Mouse (Mus musculus): Measurements from ENCODE around the gene Dok7. TPM values are rescaled to one million over a fixed set of nuclear protein-coding genes. Genes with fewer than 3 reads are reported as not detected.

Gene Dok7
- polyA plus RNA-seq, 1 experiment: not detected

DNA sequence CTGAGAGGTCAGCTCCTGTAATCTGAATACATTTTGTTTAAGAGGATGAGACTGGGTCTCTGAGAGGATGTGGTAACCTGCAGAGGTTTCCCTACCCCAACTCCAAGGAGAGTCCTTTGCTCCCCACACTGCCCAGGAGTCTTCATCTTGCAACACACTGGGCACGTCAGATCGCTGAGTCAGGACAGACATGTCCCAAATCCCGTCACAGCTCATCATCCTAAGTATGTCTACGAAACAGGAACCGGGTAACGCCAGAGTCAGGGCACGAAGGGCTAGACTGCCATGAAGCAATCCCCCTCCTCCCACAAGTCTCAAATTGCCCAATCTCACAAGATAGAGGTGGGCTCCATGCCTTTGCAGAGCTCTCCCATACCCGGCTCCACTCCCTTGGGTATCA lies 46.5 kb downstream of the Dok7 start:
- 0 out of 2 replicates have a peak, but pooled peaks have one; percentile 8 for TF ChIP-seq CTCF (IDR thresholded peaks at IDR 0.05; ENCODE audit: insufficient read depth, low read depth, low read length)
- no peak for TF ChIP-seq POLR2A (IDR thresholded peaks at IDR 0.05; ENCODE audit: insufficient read depth, low read depth, low read length)
- no peak overlapping the region for H3K27ac ChIP-seq (ENCODE audit: insufficient read depth, low read depth, low read length)
- peaks cover 19% of the 10 kb centered on the region for H3K4me1 ChIP-seq (ENCODE audit: control insufficient read depth, insufficient read depth, low read length)
- H3K4me3 ChIP-seq (ENCODE audit: insufficient read depth, low read depth, low read length): no peak overlapping the region
- 91% methylated on average over 8 of the region's 8 CpGs for WGBS

DNA sequence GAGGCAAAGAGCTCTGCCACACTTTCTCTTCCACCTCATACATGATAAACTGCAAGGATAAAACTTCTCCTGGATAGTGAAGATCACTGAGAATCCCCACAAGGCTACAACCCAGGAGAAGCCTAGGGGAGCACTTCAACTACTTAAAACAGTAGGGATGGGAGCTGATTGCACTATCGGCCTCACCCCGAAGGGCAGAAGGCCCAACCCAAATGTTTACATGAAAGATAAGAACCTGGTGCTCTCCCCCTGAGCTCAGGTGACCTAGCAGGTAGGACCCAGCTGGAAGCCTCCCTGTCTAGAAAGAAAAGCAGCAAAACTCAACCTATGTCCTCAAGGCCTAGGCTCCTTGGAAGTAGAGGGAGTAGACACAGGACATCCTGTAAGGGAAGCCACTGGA lies 47.0 kb downstream of the Dok7 start:
- Histone ChIP-seq H3K4me3 (ENCODE audit: insufficient read depth, low read depth, low read length) (no peak overlapping the region; the same call in 1 of the 2 replicates), H3K27ac (ENCODE audit: insufficient read depth, low read depth, low read length) (no peak overlapping the region), H3K4me1 (ENCODE audit: control insufficient read depth, insufficient read depth, low read length) (peaks cover 19% of the 10 kb centered on the region)
- WGBS: 87% methylated on average over 2 of the region's 2 CpGs
- TF ChIP-seq CTCF (IDR thresholded peaks at IDR 0.05; ENCODE audit: insufficient read depth, low read depth, low read length) (no peak), POLR2A (IDR thresholded peaks at IDR 0.05; ENCODE audit: insufficient read depth, low read depth, low read length) (no peak)

DNA sequence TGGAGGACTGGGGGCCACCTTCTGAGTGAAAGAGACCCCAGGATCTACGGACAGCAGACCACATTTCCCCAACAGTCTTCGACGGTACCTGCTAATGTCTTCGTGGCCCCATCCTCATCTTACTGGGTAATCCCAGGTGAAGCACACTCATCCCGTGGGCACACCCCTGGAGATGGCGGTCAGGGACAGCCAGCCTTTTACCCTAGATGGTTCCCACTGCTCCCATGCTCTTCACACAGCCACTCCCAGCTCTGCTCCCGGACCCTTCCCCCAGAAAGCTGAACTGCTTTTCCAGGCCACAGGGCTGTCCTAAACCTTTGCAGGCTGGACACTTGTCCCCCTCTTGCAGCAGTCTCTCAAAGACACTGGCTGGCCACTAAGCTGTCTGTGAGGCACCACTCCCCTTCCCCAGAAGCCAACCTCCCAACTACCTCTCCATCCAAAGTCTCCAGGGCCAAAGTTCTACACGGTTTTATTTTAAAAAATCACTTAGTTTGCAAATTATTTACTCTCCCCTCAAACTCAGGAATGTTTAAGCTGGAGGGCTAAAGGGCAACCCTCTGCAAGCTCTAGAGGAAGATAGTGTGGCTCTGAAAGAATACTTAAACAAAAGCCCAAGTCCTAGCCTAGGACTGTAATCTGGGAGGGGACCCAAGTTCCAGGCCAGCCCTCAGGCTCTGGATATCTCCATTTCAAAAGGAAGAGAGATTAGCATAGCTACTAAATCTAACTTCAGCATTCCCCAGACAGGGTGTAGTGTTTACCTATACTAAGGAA lies 47.8 kb downstream of the Dok7 start:
- H3K4me1 ChIP-seq (ENCODE audit: control insufficient read depth, insufficient read depth, low read length): peaks cover 19% of the 10 kb centered on the region
- WGBS: 64% methylated on average over 8 of the region's 8 CpGs
- H3K4me3 ChIP-seq (ENCODE audit: insufficient read depth, low read depth, low read length): peak overlapping the region; percentile 19; the same call in 1 of the 2 replicates
- TF ChIP-seq POLR2A (IDR thresholded peaks at IDR 0.05; ENCODE audit: insufficient read depth, low read depth, low read length) (no peak), CTCF (IDR thresholded peaks at IDR 0.05; ENCODE audit: insufficient read depth, low read depth, low read length) (no peak)
- H3K27ac ChIP-seq (ENCODE audit: insufficient read depth, low read depth, low read length): no peak overlapping the region

DNA sequence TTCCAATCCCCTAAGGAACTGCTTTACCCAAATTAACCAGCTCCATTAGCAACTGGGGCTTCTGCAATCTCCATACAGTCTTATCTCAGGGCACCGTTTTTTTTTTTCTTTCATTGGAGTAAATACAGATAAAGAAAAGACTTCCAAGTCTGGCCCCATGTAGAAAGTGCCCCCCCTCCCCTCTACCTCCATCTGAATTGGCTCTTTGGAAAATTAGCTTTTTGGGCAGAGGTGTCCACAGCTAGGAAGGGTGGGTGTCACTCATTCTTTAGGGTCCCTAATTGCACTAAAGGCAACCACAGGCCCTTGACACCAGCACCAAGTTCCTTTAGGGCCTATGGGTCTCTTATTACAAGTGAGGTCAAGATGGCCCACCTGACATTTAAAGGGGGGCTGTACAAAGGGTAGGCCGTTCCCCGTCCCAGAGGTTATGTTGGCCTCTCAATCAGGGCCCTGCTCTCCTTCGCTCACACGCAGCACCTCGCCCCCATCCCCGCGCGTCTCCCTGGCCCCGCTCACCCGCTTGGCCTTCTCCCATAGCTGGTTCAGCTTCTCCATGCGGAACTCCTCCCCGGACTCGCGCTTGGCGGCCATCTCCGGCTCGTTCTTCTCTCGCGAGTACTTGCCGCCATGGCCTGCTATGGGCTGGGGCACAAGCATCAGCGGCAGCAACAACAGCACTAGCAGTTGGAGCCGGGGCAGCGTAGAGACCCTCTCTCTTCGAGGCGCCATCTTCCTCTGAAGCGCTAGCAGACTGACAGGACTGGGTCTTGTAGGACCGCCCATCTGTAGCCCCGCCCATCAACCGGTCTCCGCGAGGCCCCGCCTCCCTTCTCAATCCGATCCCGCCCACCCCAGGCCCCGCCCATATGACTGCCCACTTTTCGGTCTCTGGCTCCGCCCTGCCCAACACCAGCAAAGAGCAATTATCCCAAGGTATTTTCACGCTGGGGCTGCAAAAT lies 48.7 kb downstream of the Dok7 start, which contains the start of gene Lrpap1:
Lrpap1 (minus strand) TSS at position 807 of the 962 bp plus-strand sequence.
- peak within 1 kb of the TSS; percentile 62 for H3K27ac ChIP-seq (ENCODE audit: insufficient read depth, low read depth, low read length)
- peak; percentile 95 for TF ChIP-seq POLR2A (IDR thresholded peaks at IDR 0.05; ENCODE audit: insufficient read depth, low read depth, low read length)
- TF ChIP-seq CTCF (IDR thresholded peaks at IDR 0.05; ENCODE audit: insufficient read depth, low read depth, low read length): no peak
- H3K4me1 ChIP-seq (ENCODE audit: control insufficient read depth, insufficient read depth, low read length): peaks cover 19% of the 10 kb centered on the region
- peak within 1 kb of the TSS; percentile 95 for H3K4me3 ChIP-seq (ENCODE audit: insufficient read depth, low read depth, low read length)
- WGBS: under 1% methylated on average over 39 of the region's 39 CpGs

DNA sequence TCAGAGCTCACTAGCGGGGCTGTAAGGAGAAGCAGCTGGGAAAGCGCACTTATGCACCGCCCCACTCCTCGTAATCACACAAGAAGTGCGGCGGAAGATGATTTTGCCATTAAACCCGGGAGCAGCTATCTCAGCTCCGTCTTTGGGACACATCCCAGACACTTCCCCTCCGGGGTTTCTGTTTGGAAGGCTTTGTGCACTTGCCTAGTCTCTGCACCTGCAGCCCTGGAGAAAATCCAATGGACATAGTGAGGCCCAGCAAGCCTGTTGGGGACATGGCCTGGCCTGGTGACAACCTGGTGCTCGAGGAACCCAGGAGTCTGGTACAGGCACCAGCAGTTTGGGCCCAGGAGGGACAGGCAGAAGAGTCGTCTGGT lies 49.3 kb downstream of the Dok7 start:
- H3K4me1 ChIP-seq (ENCODE audit: control insufficient read depth, insufficient read depth, low read length): peaks cover 19% of the 10 kb centered on the region
- peak overlapping the region; percentile 95 for H3K4me3 ChIP-seq (ENCODE audit: insufficient read depth, low read depth, low read length)
- peak overlapping the region; percentile 62 for H3K27ac ChIP-seq (ENCODE audit: insufficient read depth, low read depth, low read length)
- 4% methylated on average over 11 of the region's 11 CpGs for WGBS
- TF ChIP-seq CTCF (IDR thresholded peaks at IDR 0.05; ENCODE audit: insufficient read depth, low read depth, low read length) (no peak), POLR2A (IDR thresholded peaks at IDR 0.05; ENCODE audit: insufficient read depth, low read depth, low read length) (no peak)

DNA sequence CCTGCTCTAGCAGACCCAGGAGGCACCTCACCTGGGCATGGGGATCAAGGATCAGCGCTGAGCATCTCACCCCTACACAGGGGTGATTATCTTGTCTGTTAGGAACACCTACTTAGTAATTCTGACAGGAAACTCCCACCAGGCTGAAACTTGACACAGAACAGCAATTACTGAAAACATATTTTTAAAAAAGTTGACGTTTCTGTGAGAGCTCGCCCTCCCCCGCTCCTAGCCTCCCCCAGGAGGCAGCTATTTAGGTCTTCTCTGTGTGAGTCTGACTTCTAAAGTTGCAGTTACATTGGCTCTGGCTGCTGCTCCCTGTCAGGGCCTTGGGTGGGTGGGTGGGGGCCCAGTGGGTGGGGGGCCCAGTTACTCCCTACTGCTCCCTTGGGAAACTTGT lies 55.9 kb downstream of the Dok7 start:
- WGBS: 34% methylated on average over 4 of the region's 4 CpGs
- no peak for TF ChIP-seq POLR2A (IDR thresholded peaks at IDR 0.05; ENCODE audit: insufficient read depth, low read depth, low read length)
- TF ChIP-seq CTCF (IDR thresholded peaks at IDR 0.05; ENCODE audit: insufficient read depth, low read depth, low read length): no peak
- H3K4me3 ChIP-seq (ENCODE audit: insufficient read depth, low read depth, low read length): no peak overlapping the region
- H3K4me1 ChIP-seq (ENCODE audit: control insufficient read depth, insufficient read depth, low read length): peaks cover 11% of the 10 kb centered on the region; the same call in 1 of the 2 replicates
- no peak overlapping the region for H3K27ac ChIP-seq (ENCODE audit: insufficient read depth, low read depth, low read length)

DNA sequence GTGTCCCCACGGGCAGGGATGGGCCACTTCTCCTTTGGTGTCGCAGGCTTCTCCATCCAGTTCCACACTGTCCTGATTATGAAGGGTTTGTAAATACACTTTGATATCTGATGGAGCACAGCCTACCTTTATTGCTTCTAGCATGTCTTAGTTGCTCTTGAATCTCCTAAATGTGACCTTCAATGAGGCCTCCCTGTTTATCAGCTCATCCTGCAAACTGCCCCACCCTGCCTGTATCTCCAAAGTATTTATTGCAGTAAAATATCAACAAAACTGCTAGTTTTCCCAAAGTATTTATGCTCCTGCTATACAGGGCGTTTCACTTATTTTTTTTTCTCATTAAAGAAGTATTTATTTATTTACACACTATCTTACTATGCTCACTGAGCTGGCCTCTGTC lies 59.4 kb downstream of the Dok7 start:
- no peak for TF ChIP-seq POLR2A (IDR thresholded peaks at IDR 0.05; ENCODE audit: insufficient read depth, low read depth, low read length)
- no peak for TF ChIP-seq CTCF (IDR thresholded peaks at IDR 0.05; ENCODE audit: insufficient read depth, low read depth, low read length)
- Histone ChIP-seq H3K27ac (ENCODE audit: insufficient read depth, low read depth, low read length) (no peak overlapping the region), H3K4me3 (ENCODE audit: insufficient read depth, low read depth, low read length) (no peak overlapping the region), H3K4me1 (ENCODE audit: control insufficient read depth, insufficient read depth, low read length) (peaks cover 11% of the 10 kb centered on the region; the same call in 1 of the 2 replicates)
- 90% methylated on average over 3 of the region's 3 CpGs for WGBS

DNA sequence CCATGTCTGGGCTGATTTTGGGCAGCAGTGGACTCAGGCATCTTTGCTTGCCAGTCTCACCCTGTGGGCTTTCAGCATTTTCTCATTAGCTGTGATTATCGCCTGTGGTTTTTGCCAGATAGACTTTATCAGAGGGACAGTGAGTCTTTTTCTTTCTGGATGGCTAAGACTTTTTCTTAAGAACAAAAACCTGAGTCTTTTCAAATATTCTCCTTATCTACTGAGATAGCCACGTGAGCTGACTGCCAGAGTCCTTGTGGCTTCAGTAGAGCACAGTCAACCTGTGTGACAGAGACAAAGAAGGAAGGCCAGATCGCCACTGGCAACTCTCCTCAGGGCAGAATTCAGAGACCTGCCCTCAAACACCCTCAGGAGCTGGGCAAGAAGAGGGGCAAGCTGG lies 61.1 kb downstream of the Dok7 start:
- Histone ChIP-seq H3K27ac (ENCODE audit: insufficient read depth, low read depth, low read length) (no peak overlapping the region), H3K4me3 (ENCODE audit: insufficient read depth, low read depth, low read length) (no peak overlapping the region), H3K4me1 (ENCODE audit: control insufficient read depth, insufficient read depth, low read length) (peaks cover 7% of the 10 kb centered on the region; the same call in 1 of the 2 replicates)
- TF ChIP-seq POLR2A (IDR thresholded peaks at IDR 0.05; ENCODE audit: insufficient read depth, low read depth, low read length) (no peak), CTCF (IDR thresholded peaks at IDR 0.05; ENCODE audit: insufficient read depth, low read depth, low read length) (no peak)
- WGBS: 71% methylated on average over 3 of the region's 3 CpGs
